Mouse (Mus musculus): Measurements from ENCODE around the gene Spry2. TPM values are rescaled to one million over a fixed set of nuclear protein-coding genes. Genes with fewer than 3 reads are reported as not detected.

Spry2 gene
- total RNA-seq, 1 experiment = 49.5 TPM

GRCm38 (mm10) chr14:105865381-105865938, 31.2 kb downstream of the Spry2 start:
- TF ChIP-seq ZC3H11A (IDR thresholded peaks at IDR 0.05; ENCODE audit: borderline replicate concordance, low read depth, low read length) = no peak
- TF ChIP-seq ZNF384 (IDR thresholded peaks at IDR 0.05; ENCODE audit: low read depth, low read length) = no peak
- H3K9me3 ChIP-seq (ENCODE audit: control insufficient read depth, insufficient read depth, low read depth, low read length) = no peaks in the 10 kb centered on the region
- no peaks in the 10 kb centered on the region; the same call in 1 of the 2 replicates for H3K36me3 ChIP-seq (ENCODE audit: control insufficient read depth, insufficient read depth, low read length, poor library complexity, severe bottlenecking)
- in situ Hi-C loops (cut with MboI; ENCODE audit: low sequenced_read_pairs in 2 of 2, unreplicated experiment in 2 of 2) = no loop called here
- peak overlapping the region; percentile 68; the same call in 1 of the 2 replicates for H3K27ac ChIP-seq (ENCODE audit: insufficient read depth, low read depth, low read length, poor library complexity, severe bottlenecking)
- no peak overlapping the region for H3K9ac ChIP-seq (ENCODE audit: insufficient read depth, low read depth, low read length, poor library complexity, severe bottlenecking)
- DNase-seq (ENCODE audit: low read depth, low spot score) = no peak
- H3K4me1 ChIP-seq (ENCODE audit: control insufficient read depth in 2 of 2, insufficient read depth in 2 of 2, low read length in 2 of 2, poor library complexity in 1 of 2) = peaks cover 7 to 11% of the 10 kb centered on the region in 2 experiments
- peak overlapping the region in 1 of 2 experiments; percentile 1; a peak in 2 of 4 replicates for H3K4me3 ChIP-seq (ENCODE audit: insufficient read depth in 1 of 2, low read depth in 1 of 2, low read length in 2 of 2, poor library complexity in 1 of 2, severe bottlenecking in 1 of 2)

GRCm38 (mm10) chr14:105862199-105862598, 34.4 kb downstream of the Spry2 start:
- H3K27ac ChIP-seq (ENCODE audit: insufficient read depth, low read depth, low read length, poor library complexity, severe bottlenecking) = peak overlapping the region; percentile 54

GRCm38 (mm10) chr14:105860920-105861319, 35.7 kb downstream of the Spry2 start:
- Histone ChIP-seq H3K9me3 (ENCODE audit: control insufficient read depth, insufficient read depth, low read depth, low read length) (no peaks in the 10 kb centered on the region), H3K27ac (ENCODE audit: insufficient read depth, low read depth, low read length, poor library complexity, severe bottlenecking) (peak overlapping the region; percentile 87; the same call in 1 of the 2 replicates), H3K4me1 (ENCODE audit: control insufficient read depth in 2 of 2, insufficient read depth in 2 of 2, low read length in 2 of 2, poor library complexity in 1 of 2) (peaks cover 9 to 21% of the 10 kb centered on the region in 2 experiments), H3K4me3 (ENCODE audit: insufficient read depth in 1 of 2, low read depth in 1 of 2, low read length in 2 of 2, poor library complexity in 1 of 2, severe bottlenecking in 1 of 2) (no peak overlapping the region), H3K36me3 (ENCODE audit: control insufficient read depth, insufficient read depth, low read length, poor library complexity, severe bottlenecking) (no peaks in the 10 kb centered on the region; the same call in 1 of the 2 replicates), H3K9ac (ENCODE audit: insufficient read depth, low read depth, low read length, poor library complexity, severe bottlenecking) (no peak overlapping the region)
- peak; percentile 88 for DNase-seq (ENCODE audit: low read depth, low spot score)
- in situ Hi-C loops (cut with MboI; ENCODE audit: low sequenced_read_pairs in 2 of 2, unreplicated experiment in 2 of 2) = no loop called here
- TF ChIP-seq CHD2 (IDR thresholded peaks at IDR 0.05; ENCODE audit: low read depth, low read length) (peak; percentile 48; the same call in 1 of the 2 replicates), HCFC1 (IDR thresholded peaks at IDR 0.05; ENCODE audit: borderline replicate concordance, insufficient read depth, low read length) (no peak), ZNF384 (IDR thresholded peaks at IDR 0.05; ENCODE audit: low read depth, low read length) (no peak), MAFK (IDR thresholded peaks at IDR 0.05; ENCODE audit: insufficient read depth, low read depth, low read length) (no peak), ZC3H11A (IDR thresholded peaks at IDR 0.05; ENCODE audit: borderline replicate concordance, low read depth, low read length) (no peak)

More at GRCm38 (mm10) chr14:105862199-105862598, 34.4 kb downstream of the Spry2 start:
- peak overlapping the region; percentile 30 to 43; a peak in 2 of 4 replicates for H3K4me3 ChIP-seq (ENCODE audit: insufficient read depth in 1 of 2, low read depth in 1 of 2, low read length in 2 of 2, poor library complexity in 1 of 2, severe bottlenecking in 1 of 2)
- DNase-seq (ENCODE audit: low read depth, low spot score) = no peak
- in situ Hi-C loops (cut with MboI; ENCODE audit: low sequenced_read_pairs in 2 of 2, unreplicated experiment in 2 of 2) = no loop called here
- peaks cover 9 to 21% of the 10 kb centered on the region in 2 experiments for H3K4me1 ChIP-seq (ENCODE audit: control insufficient read depth in 2 of 2, insufficient read depth in 2 of 2, low read length in 2 of 2, poor library complexity in 1 of 2)
- peak; percentile 74 for TF ChIP-seq MAFK (IDR thresholded peaks at IDR 0.05; ENCODE audit: insufficient read depth, low read depth, low read length)
- TF ChIP-seq ZC3H11A (IDR thresholded peaks at IDR 0.05; ENCODE audit: borderline replicate concordance, low read depth, low read length) = no peak
- H3K9me3 ChIP-seq (ENCODE audit: control insufficient read depth, insufficient read depth, low read depth, low read length) = no peaks in the 10 kb centered on the region
- H3K9ac ChIP-seq (ENCODE audit: insufficient read depth, low read depth, low read length, poor library complexity, severe bottlenecking) = peak overlapping the region; percentile 44; the same call in 1 of the 2 replicates
- H3K36me3 ChIP-seq (ENCODE audit: control insufficient read depth, insufficient read depth, low read length, poor library complexity, severe bottlenecking) = no peaks in the 10 kb centered on the region; the same call in 1 of the 2 replicates

- DNase-seq (ENCODE audit: low read depth, low spot score) = no peak
- TF ChIP-seq ZC3H11A (IDR thresholded peaks at IDR 0.05; ENCODE audit: borderline replicate concordance, low read depth, low read length) (no peak), HCFC1 (IDR thresholded peaks at IDR 0.05; ENCODE audit: borderline replicate concordance, insufficient read depth, low read length) (no peak), MAFK (IDR thresholded peaks at IDR 0.05; ENCODE audit: insufficient read depth, low read depth, low read length) (no peak), CHD2 (IDR thresholded peaks at IDR 0.05; ENCODE audit: low read depth, low read length) (no peak), ZNF384 (IDR thresholded peaks at IDR 0.05; ENCODE audit: low read depth, low read length) (no peak)
- Histone ChIP-seq H3K4me1 (ENCODE audit: control insufficient read depth in 2 of 2, insufficient read depth in 2 of 2, low read length in 2 of 2, poor library complexity in 1 of 2) (peaks cover 9 to 21% of the 10 kb centered on the region in 2 experiments), H3K27ac (ENCODE audit: insufficient read depth, low read depth, low read length, poor library complexity, severe bottlenecking) (peak overlapping the region; percentile 87; the same call in 1 of the 2 replicates), H3K9me3 (ENCODE audit: control insufficient read depth, insufficient read depth, low read depth, low read length) (no peaks in the 10 kb centered on the region), H3K36me3 (ENCODE audit: control insufficient read depth, insufficient read depth, low read length, poor library complexity, severe bottlenecking) (no peaks in the 10 kb centered on the region; the same call in none of the 2 replicates), H3K9ac (ENCODE audit: insufficient read depth, low read depth, low read length, poor library complexity, severe bottlenecking) (no peak overlapping the region), H3K4me3 (ENCODE audit: insufficient read depth in 1 of 2, low read depth in 1 of 2, low read length in 2 of 2, poor library complexity in 1 of 2, severe bottlenecking in 1 of 2) (peak overlapping the region in 1 of 2 experiments; percentile 18; a peak in 1 of 4 replicates)
- in situ Hi-C loops (cut with MboI; ENCODE audit: low sequenced_read_pairs in 2 of 2, unreplicated experiment in 2 of 2) = no loop called here
These were observed 36.3 kb downstream of the Spry2 start for GRCm38 (mm10) chr14:105860276-105860675.

Measured in ES-E14 (cell line).